Mouse (Mus musculus): ENCODE measurements at regions not wholly inside any gene's neighbourhood (a gene's known extent, or its start where the extent isn't known, plus 50 kb on each side); places are given as distances from the start of the nearest gene placed in this dataset.

- DNase-seq (ENCODE audit: low spot score): no peak
Measured at GRCm38 (mm10) chr1:132820136-132820535, 59.9 kb upstream of the Lrrn2 start.

GRCm38 (mm10) chr1:132818296-132818695 is 61.8 kb upstream of the Lrrn2 start:
- no peak for DNase-seq (ENCODE audit: low spot score)

- DNase-seq (ENCODE audit: low spot score): no peak
Measured at GRCm38 (mm10) chr1:132817366-132817765, 62.7 kb upstream of the Lrrn2 start.

GRCm38 (mm10) chr1:132805543-132805942 is 63.9 kb upstream of the Nfasc start:
- no peak for DNase-seq (ENCODE audit: low spot score)

- DNase-seq (ENCODE audit: low spot score): peak; percentile 27
Measured at GRCm38 (mm10) chr1:132803842-132804241, 62.2 kb upstream of the Nfasc start.

GRCm38 (mm10) chr1:132802380-132802779 is 60.8 kb upstream of the Nfasc start:
- DNase-seq (ENCODE audit: low spot score): no peak

- DNase-seq (ENCODE audit: low spot score): no peak
Measured at GRCm38 (mm10) chr1:132800285-132800684, 58.7 kb upstream of the Nfasc start.

GRCm38 (mm10) chr1:132799258-132799657 is 57.7 kb upstream of the Nfasc start:
- no peak for DNase-seq (ENCODE audit: low spot score)

GRCm38 (mm10) chr1:132794462-132794861 is 52.9 kb upstream of the Nfasc start:
- no peak for DNase-seq (ENCODE audit: low spot score)

Data from heart, adult 8-10 months (tissue).